Mouse (Mus musculus) cerebellum, adult 2 months (tissue): Measurements from ENCODE around the gene Dzank1. TPM values are rescaled to one million over a fixed set of nuclear protein-coding genes. Genes with fewer than 3 reads are reported as not detected.

Source experiments
- DNase-seq, 2 experiments: peaks; one replicate each; pipeline ENCODE4 v3.0.0; 2021
- H3K27ac ChIP-seq: fragments of 200-500 bp; 2 replicates; pipeline ENCODE4 v1.5.1; 2012; ENCODE audit warnings: low read length, control low read depth, inconsistent platforms; ENCODE audit not compliant: insufficient read depth
- H3K27me3 ChIP-seq: fragments of 200-500 bp; 2 replicates; pipeline ENCODE4 v1.6.1; 2012; ENCODE audit warnings: inconsistent platforms, mild to moderate bottlenecking, low read length, moderate library complexity; ENCODE audit not compliant: control insufficient read depth, insufficient read depth
- H3K4me1 ChIP-seq: fragments of 200-500 bp; 2 replicates; pipeline ENCODE4 v1.6.1; 2011; ENCODE audit warnings: low read length; ENCODE audit not compliant: control insufficient read depth, insufficient read depth
- H3K4me3 ChIP-seq: fragments of 200-500 bp; replicated peaks from 2 replicates; pipeline ENCODE3; 2011; ENCODE audit warnings: mild to moderate bottlenecking, low read depth, low read length, control low read depth; ENCODE audit not compliant: insufficient read depth
- CTCF ChIP-seq: fragments of 200-500 bp; IDR thresholded peaks from 2 replicates; pipeline ENCODE4 v1.5.1; 2011; ENCODE audit warnings: low read depth, mild to moderate bottlenecking, control low read depth, low read length, moderate library complexity, borderline replicate concordance; ENCODE audit not compliant: insufficient read depth
- POLR2A ChIP-seq: fragments of 200-500 bp; IDR thresholded peaks from 2 replicates; pipeline ENCODE4 v1.6.1; 2011; ENCODE audit warnings: low read length, control low read depth, borderline replicate concordance; ENCODE audit not compliant: insufficient read depth
- WGBS: fragments of 180-500 bp; shearing (Covaris S2); methylation state at CpG from one replicate; pipeline ENCODE4 v1.1.7; 2018; 5-methylcytosine and 5-hydroxymethylcytosine counted together
- polyA plus RNA-seq: library from polyadenylated mRNA; depleted of rRNA; stranded (reverse); fragments of >200 nt; gene quantifications from 2 replicates; pipeline ENCODE4 v1.2.3, GENCODE M21; 2012; rRNA removed

Gene Dzank1
- 83.3 and 94.1 TPM in 2 replicates for polyA plus RNA-seq

DNA sequence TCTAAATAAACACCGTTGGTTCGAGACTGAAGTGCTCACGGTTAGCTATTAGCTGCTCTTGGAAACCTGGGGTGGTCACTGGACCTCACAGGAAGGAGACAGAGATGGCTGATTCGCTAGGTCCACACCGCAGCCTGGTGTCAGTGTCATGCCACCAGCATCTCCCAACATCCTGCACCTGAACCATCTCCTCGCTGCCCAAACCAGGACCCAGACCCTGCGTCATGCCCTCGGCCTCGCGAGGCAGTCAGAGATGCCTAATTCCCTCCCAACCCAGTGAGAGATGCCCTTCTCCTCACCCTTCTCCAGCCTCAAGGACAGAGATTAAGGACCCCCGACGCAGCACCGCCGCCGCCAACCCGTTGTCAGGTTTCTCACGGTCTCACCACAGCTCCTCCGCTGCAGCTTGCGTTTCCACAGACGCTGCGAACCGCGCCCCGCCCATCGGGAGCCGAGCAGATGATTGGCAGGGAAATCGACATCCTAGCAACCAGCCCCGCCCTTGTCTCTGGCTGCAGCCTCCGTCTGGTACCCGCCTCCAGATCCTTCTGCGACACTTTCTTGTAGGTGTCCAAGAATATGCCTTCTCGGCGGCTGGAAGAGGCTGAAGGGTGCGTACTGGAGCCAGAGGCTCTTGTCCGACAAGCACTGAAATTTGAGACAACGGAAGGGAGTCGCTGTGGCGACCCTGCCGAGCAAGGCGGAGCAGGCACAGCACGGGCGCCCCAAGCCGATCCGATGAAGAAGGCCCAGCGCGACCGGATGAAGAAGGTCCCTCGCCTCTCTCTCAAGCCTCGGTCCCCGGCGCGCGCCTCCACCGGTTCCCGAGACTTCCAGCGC lies at the start of gene Dzank1, which contains the start of gene Polr3f:
Gene Dzank1 (minus strand): TSS at position 434 of the 840 bp plus-strand sequence.
Gene Polr3f (plus strand): TSS at position 738 of the 840 bp plus-strand sequence.
- peak within 1 kb of the TSS; percentile 96 for H3K27ac ChIP-seq
- DNase-seq = peak; percentile 97 to 98
- H3K27me3 ChIP-seq = no peaks in the 10 kb centered on the region
- WGBS = under 1% methylated on average over 56 of the region's 56 CpGs
- TF ChIP-seq POLR2A (peak; percentile 81), CTCF (no peak)
- peak within 1 kb of the TSS; percentile 81 for H3K4me3 ChIP-seq
- 0 out of 2 replicates have a peak, but pooled peaks cover 3% of the 10 kb centered on the region for H3K4me1 ChIP-seq

DNA sequence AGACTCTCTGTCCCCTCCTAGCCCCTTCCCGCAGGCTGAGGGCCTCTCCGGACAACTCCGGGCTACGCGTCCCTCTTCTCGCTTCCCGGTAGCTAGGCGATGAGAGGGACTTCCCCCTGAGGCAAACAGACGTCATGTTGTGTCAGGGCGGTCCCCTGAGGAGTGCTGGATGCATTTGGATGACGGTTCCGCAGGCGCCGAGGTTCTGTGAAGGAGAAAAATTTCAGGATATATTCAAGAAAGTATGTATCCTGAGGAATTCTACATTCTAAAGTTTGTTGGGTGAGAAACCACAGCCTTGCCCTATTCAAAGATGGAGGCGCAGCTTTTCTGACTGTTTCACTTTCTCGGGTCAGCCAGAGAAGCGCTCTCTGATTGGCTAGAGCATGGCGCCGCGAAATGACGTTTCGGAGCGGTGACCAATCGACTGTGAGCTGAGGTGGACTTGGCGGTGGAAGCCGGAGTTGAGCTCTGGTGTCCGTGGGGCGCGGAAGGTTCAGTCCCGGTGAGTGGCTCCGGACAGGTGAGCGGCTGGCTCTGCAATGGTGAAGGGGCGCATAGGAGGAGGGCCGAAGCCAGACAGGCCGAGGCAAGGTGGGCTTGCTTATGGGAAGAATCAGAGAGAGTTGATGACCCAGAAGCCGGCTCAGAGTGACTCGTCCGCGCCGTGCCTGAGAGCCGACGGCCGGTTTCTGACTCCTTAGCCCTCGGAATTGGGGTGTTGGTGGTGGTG lies 28.8 kb upstream of the Dzank1 start, which contains the start of gene Sec23b:
Gene Sec23b (plus strand): TSS at position 410 of the 733 bp plus-strand sequence.
- DNase-seq = peak; percentile 98
- no peaks in the 10 kb centered on the region for H3K4me1 ChIP-seq
- peak within 1 kb of the TSS; percentile 58 for H3K27ac ChIP-seq
- WGBS = under 1% methylated on average over 44 of the region's 44 CpGs
- H3K27me3 ChIP-seq = no peaks in the 10 kb centered on the region
- peak within 1 kb of the TSS; percentile 94 for H3K4me3 ChIP-seq
- TF ChIP-seq CTCF (no peak), POLR2A (peak; percentile 74)

DNA sequence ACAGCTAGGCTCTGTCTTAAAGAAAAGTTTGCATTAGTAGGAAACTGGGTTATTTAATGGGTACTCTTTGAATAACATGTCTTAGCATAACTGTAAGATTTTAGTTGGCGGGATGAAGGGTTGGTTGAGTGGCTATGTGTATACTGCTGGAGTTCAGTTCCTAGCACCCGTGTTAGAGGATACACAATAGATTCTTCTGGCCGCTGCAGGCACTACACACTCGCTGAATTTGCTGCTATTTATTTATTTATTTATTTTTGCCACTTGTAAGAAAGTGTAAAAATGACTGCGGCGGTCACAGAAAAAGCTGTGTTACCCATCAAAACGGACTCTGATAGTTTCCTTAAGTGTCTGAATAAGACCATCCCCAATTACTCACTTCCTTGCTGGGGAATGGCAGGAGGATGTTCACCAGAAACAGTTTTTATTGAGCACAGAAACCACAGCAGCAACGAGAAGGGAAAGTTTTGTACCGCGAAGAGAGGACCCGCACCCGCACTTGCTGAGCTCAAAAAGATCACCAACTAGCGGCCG lies 28.1 kb upstream of the Dzank1 start:
- H3K4me3 ChIP-seq = peak overlapping the region; percentile 94
- WGBS = 1% methylated on average over 14 of the region's 14 CpGs
- peak overlapping the region; percentile 58 for H3K27ac ChIP-seq
- no peak for DNase-seq
- no peaks in the 10 kb centered on the region for H3K27me3 ChIP-seq
- no peaks in the 10 kb centered on the region for H3K4me1 ChIP-seq
- TF ChIP-seq POLR2A (no peak), CTCF (no peak)

DNA sequence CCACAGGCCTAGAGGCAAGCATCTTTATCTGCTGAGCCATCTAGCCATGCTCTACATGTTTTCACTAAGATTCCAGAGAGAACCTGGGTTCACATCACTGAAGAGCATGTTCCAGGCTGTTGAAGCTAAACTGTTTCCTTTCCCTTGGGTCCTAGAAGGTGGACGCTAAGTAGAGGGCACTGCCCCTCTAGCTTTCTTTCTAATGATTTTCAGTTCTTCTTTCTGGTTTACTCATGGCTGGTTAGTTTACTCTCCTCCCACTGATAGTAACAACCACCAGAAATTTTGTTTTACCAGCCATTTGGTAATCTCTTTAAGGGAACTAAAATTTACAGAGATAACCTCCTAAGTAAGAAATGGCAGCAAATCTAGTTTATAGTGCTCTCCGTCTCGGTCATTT lies 26.7 kb upstream of the Dzank1 start:
- 95% methylated on average over 3 of the region's 3 CpGs for WGBS
- Histone ChIP-seq H3K27me3 (no peaks in the 10 kb centered on the region), H3K4me3 (no peak overlapping the region), H3K27ac (no peak overlapping the region), H3K4me1 (no peaks in the 10 kb centered on the region; the same call in 1 of the 2 replicates)
- no peak for TF ChIP-seq POLR2A
- no peak for TF ChIP-seq CTCF
- DNase-seq = no peak

DNA sequence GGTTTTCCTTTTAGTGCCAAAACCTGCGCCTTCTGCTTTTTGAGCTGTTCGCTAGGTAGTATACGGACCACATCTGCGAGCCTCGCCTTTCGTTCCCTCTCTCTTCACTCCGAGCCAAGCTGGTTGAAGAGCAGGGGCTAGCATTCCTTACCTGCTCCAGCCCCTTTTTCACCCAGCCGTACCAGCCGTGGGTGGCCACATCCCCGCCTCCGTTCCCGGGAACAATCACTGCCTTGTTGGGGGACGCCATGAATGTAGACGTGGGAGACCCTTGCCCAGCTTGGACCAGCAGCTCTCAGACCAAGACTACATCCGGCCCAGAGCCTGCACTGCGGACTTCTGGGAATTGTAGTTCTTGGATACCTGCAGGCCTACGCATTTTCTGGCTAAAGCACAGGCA lies 23.3 kb upstream of the Dzank1 start, which contains the start of gene Rbbp9:
Gene Rbbp9 (minus strand): TSS at position 341 of the 400 bp plus-strand sequence.
- peak within 1 kb of the TSS; percentile 17 for H3K27ac ChIP-seq
- under 1% methylated on average over 17 of the region's 17 CpGs for WGBS
- H3K4me1 ChIP-seq = no peaks in the 10 kb centered on the region; the same call in 1 of the 2 replicates

DNA sequence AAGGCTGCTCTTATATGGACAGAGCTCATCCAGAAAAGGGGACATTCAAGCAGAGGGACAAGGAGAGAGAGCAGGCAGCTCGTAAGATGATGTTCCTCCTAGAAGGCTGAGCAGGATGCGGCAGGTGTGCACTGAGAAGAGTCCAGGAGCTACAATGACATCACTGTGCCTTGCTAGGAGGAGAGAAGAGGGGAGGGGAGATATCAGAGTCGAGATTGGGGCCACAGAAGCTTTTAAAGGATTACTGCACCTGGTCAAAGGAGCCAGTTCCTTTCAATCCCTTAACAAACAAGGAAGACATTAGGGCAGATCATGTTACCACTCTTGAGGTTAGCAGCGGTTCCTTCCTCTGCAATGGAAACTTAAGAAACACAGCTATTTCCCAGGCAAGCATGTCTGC lies 20.3 kb upstream of the Dzank1 start:
- no peaks in the 10 kb centered on the region for H3K27me3 ChIP-seq
- DNase-seq = no peak
- H3K4me3 ChIP-seq = no peak overlapping the region
- TF ChIP-seq CTCF (no peak), POLR2A (no peak)
- H3K4me1 ChIP-seq = no peaks in the 10 kb centered on the region; the same call in 1 of the 2 replicates
- H3K27ac ChIP-seq = no peak overlapping the region
- WGBS = 84% methylated on average over 4 of the region's 4 CpGs

More for the DNA sequence above, 23.3 kb upstream of the Dzank1 start, which contains the start of gene Rbbp9:
- Histone ChIP-seq H3K4me3 (peak within 1 kb of the TSS; percentile 78), H3K27me3 (no peaks in the 10 kb centered on the region)
- peak; percentile 75; the same call in 1 of the 2 replicates for TF ChIP-seq POLR2A
- no peak for TF ChIP-seq CTCF
- peak; percentile 72 to 76 for DNase-seq

DNA sequence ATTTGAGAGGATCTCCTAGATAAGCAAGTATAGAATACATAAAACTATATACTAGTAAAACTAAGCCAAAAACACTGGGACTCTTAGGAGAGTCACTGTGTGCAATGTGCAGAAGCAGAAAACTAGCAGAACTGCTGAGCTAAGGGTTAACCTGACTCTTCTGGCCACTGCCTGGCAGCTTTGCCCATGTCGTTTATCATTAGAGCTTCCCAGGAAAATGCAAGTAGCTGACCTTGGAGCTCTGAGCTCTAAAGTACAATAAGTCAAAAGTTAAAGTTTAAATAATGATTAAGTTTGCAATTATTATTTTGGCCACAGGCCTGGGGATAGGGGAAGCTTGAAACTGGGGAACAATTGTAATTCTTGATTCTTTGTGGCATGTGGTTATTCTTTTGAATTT lies 18.3 kb upstream of the Dzank1 start:
- WGBS = 40% methylated on average over 1 of the region's 1 CpGs
- Histone ChIP-seq H3K4me3 (no peak overlapping the region), H3K4me1 (no peaks in the 10 kb centered on the region; the same call in 1 of the 2 replicates), H3K27me3 (no peaks in the 10 kb centered on the region), H3K27ac (no peak overlapping the region)
- no peak for DNase-seq
- TF ChIP-seq POLR2A = no peak
- no peak for TF ChIP-seq CTCF

DNA sequence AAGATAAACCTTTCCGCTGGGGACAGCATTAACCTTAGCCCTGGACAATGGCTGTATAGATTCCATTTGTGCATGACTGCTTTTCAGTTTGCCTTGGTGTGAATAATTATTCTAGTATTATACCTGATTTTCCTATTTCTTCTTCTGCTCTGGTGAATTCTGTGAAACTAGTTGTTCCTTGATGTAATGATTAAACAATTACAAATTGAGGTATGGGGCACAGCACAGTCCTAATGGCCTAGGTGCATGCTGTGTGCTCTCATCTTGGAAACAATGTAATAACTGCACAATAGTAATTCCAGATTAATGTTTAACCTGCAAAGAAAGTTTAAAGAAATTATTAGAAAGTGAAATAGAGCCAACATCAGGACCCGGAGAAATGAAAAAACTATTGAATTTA lies 17.8 kb upstream of the Dzank1 start:
- Histone ChIP-seq H3K27ac (no peak overlapping the region), H3K4me1 (no peaks in the 10 kb centered on the region; the same call in 1 of the 2 replicates), H3K27me3 (no peaks in the 10 kb centered on the region), H3K4me3 (no peak overlapping the region)
- no peak for DNase-seq
- over 99% methylated on average over 2 of the region's 2 CpGs for WGBS
- TF ChIP-seq CTCF = no peak
- no peak for TF ChIP-seq POLR2A
